Mouse (Mus musculus) liver, embryonic 14.5 days (tissue): ENCODE data around the gene Slc22a14. TPM values are rescaled to one million over a fixed set of nuclear protein-coding genes. Genes with fewer than 3 reads are reported as not detected.

Source experiments
- ATAC-seq: fragments of 200-750 bp; cut with Nextera tagmentation; 2 replicates; pipeline ENCODE4 v1.8.0; 2017; ENCODE audit warnings: moderate number of reproducible peaks, mild to moderate bottlenecking, moderate library complexity; ENCODE audit not compliant: insufficient read depth
- DNase-seq, 3 experiments: peaks; one replicate each; pipeline ENCODE4 v3.0.0-alpha.2; 2012 to 2013; ENCODE audit warnings: low read depth in 3 of 3, low spot score in 3 of 3
- H3K27ac ChIP-seq: fragments of 300-500 bp; sonication (generic); 2 replicates; pipeline ENCODE4 v1.5.1; 2014; ENCODE audit warnings: moderate library complexity, mild to moderate bottlenecking, control low read depth, inconsistent platforms
- H3K27me3 ChIP-seq: fragments of 300-500 bp; sonication (generic); 2 replicates; pipeline ENCODE4 v1.6.1; 2014; ENCODE audit warnings: mild to moderate bottlenecking, low read length, moderate library complexity; ENCODE audit not compliant: control insufficient read depth, insufficient read depth
- H3K36me3 ChIP-seq: fragments of 300-500 bp; sonication (generic); replicated peaks from 2 replicates; pipeline ENCODE4 v1.6.1; 2014; ENCODE audit warnings: low read depth; ENCODE audit not compliant: control insufficient read depth, insufficient read depth
- H3K4me1 ChIP-seq, 2 experiments: fragments of 200-500 bp in 1 of 2; fragments of 300-500 bp in 1 of 2; sonication (generic) in 1 of 2; replicated peaks; 2 replicates each; pipeline ENCODE4 v1.6.1; 2012 to 2014; ENCODE audit warnings: antibody characterized with exemption in 1 of 2, inconsistent platforms in 1 of 2, low read length in 1 of 2; ENCODE audit not compliant: control insufficient read depth in 2 of 2, insufficient read depth in 2 of 2
- H3K4me2 ChIP-seq: fragments of 300-500 bp; sonication (generic); 2 replicates; pipeline ENCODE4 v1.6.1; 2014; ENCODE audit warnings: low read depth, mild to moderate bottlenecking, control low read depth, moderate library complexity
- H3K4me3 ChIP-seq, 2 experiments: fragments of 200-500 bp in 1 of 2; fragments of 300-500 bp in 1 of 2; sonication (generic) in 1 of 2; 2 replicates each; pipeline ENCODE4 v1.5.1; 2012 to 2014; ENCODE audit warnings: low read depth in 2 of 2, low read length in 2 of 2, mild to moderate bottlenecking in 2 of 2, control low read depth in 1 of 2, inconsistent platforms in 1 of 2, moderate library complexity in 1 of 2; ENCODE audit not compliant: insufficient read depth in 1 of 2
- H3K9ac ChIP-seq: fragments of 300-500 bp; sonication (generic); replicated peaks from 2 replicates; pipeline ENCODE4 v1.6.1; 2014; ENCODE audit warnings: mild to moderate bottlenecking, control low read depth, moderate library complexity
- H3K9me3 ChIP-seq: fragments of 300-500 bp; sonication (generic); 2 replicates; pipeline ENCODE4 v1.6.1; 2016; ENCODE audit warnings: low read length, mixed read lengths; ENCODE audit not compliant: control insufficient read depth
- CTCF ChIP-seq: IDR thresholded peaks from 2 replicates; pipeline ENCODE4 v1.5.1; 2016; ENCODE audit warnings: antibody characterized with exemption, low read depth, control low read depth
- EP300 ChIP-seq: IDR thresholded peaks from 2 replicates; pipeline ENCODE4 v1.6.1; 2016; ENCODE audit warnings: antibody characterized with exemption, low read depth
- WGBS: fragments of 180-500 bp; shearing (Covaris S2); extraction: QIAGEN DNeasy Blood & Tissue Kit; methylation state at CpG from one replicate; pipeline ENCODE4 v1.1.7; 2014; ENCODE audit not compliant: insufficient replicate concordance; 5-methylcytosine and 5-hydroxymethylcytosine counted together
- polyA plus RNA-seq, 2 experiments: library from polyadenylated mRNA; depleted of rRNA in 1 of 2; stranded (reverse) in 1 of 2; unstranded in 1 of 2; fragments of >200 nt; fragmentation: Nextera tagmentation in 1 of 2; extraction: Ambion mirVana in 1 of 2; gene quantifications; 2 replicates each; pipeline versions ENCODE4 v1.2.1 to v1.2.3; 2012 to 2014

Gene Slc22a14
- polyA plus RNA-seq, 2 experiments: not detected

GRCm38 (mm10) chr9:119254187-119254586 lies 111.2 kb downstream of the Slc22a14 start:
- Histone ChIP-seq H3K9me3 (no peaks in the 10 kb centered on the region), H3K4me1 (no peaks in the 10 kb centered on the region), H3K9ac (no peak overlapping the region), H3K36me3 (peaks cover 3% of the 10 kb centered on the region), H3K27me3 (no peaks in the 10 kb centered on the region), H3K4me3 (no peak overlapping the region), H3K27ac (no peak overlapping the region), H3K4me2 (no peak overlapping the region)
- DNase-seq (no peak), ATAC-seq (no peak)
- no peak for TF ChIP-seq CTCF
- TF ChIP-seq EP300: no peak
- WGBS: 65% methylated on average over 2 of the region's 2 CpGs

DNA sequence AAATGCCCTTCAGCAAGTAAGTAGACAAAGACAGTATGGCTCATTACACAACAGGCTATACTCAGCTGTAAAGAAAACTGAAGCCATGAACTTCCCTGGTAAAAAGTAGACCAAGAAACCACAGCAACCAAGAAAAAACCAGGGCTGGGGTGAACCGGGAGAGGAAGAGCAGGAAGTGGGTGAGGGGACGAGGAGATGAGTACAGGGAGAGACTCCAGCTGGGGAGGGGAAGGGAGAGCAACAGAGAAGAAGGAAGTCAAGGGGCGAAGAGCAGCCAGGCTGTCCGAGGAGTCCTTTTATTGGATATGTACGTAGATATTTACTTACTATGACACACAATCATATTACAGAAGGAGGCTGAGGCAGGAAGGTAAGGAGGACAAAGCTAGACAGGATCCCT lies 117.4 kb downstream of the Slc22a14 start:
- H3K27ac ChIP-seq: no peak overlapping the region
- no peak overlapping the region for H3K4me2 ChIP-seq
- WGBS: 48% methylated on average over 5 of the region's 5 CpGs
- DNase-seq: no peak
- peaks cover 3% of the 10 kb centered on the region for H3K36me3 ChIP-seq
- no peak for TF ChIP-seq EP300
- H3K9ac ChIP-seq: no peak overlapping the region
- no peaks in the 10 kb centered on the region for H3K4me1 ChIP-seq
- H3K9me3 ChIP-seq: no peaks in the 10 kb centered on the region
- no peaks in the 10 kb centered on the region for H3K27me3 ChIP-seq
- no peak for ATAC-seq
- no peak overlapping the region for H3K4me3 ChIP-seq

- Histone ChIP-seq H3K9me3 (no peaks in the 10 kb centered on the region), H3K36me3 (peaks cover 3% of the 10 kb centered on the region), H3K27ac (no peak overlapping the region), H3K27me3 (no peaks in the 10 kb centered on the region), H3K4me2 (no peak overlapping the region), H3K4me1 (no peaks in the 10 kb centered on the region), H3K4me3 (no peak overlapping the region), H3K9ac (no peak overlapping the region)
- DNase-seq (no peak), ATAC-seq (no peak)
- 80% methylated on average over 5 of the region's 5 CpGs for WGBS
- TF ChIP-seq EP300 (no peak), CTCF (no peak)
These were observed 118.5 kb downstream of the Slc22a14 start for GRCm38 (mm10) chr9:119246826-119247225.

DNA sequence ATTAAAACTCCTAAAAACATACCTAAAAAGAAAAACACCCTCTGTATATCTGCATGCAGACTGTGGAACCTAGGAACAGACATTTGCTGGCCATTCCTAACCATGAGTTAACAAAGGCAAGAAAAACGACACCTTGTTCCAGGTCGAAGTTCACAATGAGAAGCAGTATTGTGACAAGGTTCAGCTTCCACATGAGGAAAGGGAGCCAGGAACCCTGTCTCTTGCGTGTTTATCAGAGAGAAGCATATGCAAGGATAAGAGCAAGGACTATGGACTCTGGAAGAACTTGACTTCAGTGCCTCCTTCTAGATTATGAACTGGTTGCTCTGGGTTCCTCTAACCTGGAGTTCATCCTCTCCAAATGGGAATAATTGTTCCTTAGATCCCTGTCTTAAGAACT lies 121.4 kb downstream of the Slc22a14 start:
- TF ChIP-seq EP300 (no peak), CTCF (no peak)
- DNase-seq (no peak), ATAC-seq (no peak)
- Histone ChIP-seq H3K27ac (no peak overlapping the region), H3K4me2 (no peak overlapping the region), H3K36me3 (peaks cover 5% of the 10 kb centered on the region), H3K4me3 (no peak overlapping the region), H3K9ac (no peak overlapping the region), H3K9me3 (no peaks in the 10 kb centered on the region), H3K4me1 (no peaks in the 10 kb centered on the region), H3K27me3 (no peaks in the 10 kb centered on the region)
- 74% methylated on average over 3 of the region's 3 CpGs for WGBS

DNA sequence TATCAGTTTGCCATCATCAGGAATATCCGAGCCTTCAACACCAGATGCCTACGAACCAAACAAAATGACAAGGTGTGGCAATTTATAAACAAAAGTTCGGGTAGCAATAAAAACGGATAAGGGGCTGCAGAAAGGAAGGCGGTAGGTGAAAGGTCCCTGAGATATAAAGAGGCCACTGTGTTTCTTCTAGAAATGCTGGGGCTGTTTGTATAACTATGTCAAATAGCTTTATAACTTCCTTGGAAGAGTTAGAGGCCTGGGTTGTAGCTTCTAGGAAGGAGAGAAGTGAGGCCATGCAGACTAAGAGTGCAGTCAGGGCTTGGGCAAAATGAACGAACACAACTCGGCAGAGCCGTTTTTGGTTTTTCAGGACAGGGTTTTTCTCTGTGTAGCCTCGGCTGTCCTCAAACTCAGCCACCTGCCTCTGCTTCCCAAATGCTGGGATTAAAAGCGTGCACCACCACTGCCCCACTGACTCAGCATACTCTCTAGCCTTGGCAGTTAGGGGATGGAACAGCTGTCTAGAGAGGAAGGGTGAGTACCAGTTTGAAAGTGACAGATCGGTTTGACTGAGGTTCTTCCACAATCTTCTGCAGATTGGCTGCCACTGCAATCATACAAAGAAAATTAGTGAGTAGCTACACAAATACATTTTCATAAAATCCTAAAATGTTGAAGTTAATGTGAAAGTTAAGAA lies 124.0 kb downstream of the Slc22a14 start:
- no peaks in the 10 kb centered on the region for H3K27me3 ChIP-seq
- 73% methylated on average over 11 of the region's 11 CpGs for WGBS
- H3K4me3 ChIP-seq: no peak overlapping the region
- no peak overlapping the region for H3K4me2 ChIP-seq
- no peaks in the 10 kb centered on the region for H3K9me3 ChIP-seq
- DNase-seq (no peak), ATAC-seq (no peak)
- H3K27ac ChIP-seq: no peak overlapping the region
- peaks cover 5% of the 10 kb centered on the region for H3K36me3 ChIP-seq
- H3K9ac ChIP-seq: no peak overlapping the region
- TF ChIP-seq EP300 (no peak), CTCF (no peak)
- H3K4me1 ChIP-seq: no peaks in the 10 kb centered on the region
